Mouse (Mus musculus): ENCODE measurements around the gene Mrps35.

Mrps35 gene

GRCm38 (mm10) chr6:147042291-147043290 is at the start of gene Mrps35:
TSS of gene Mrps35 (plus strand) at chr6:147042764.
- DNase-seq (ENCODE audit: low spot score): peak; percentile 88

GRCm38 (mm10) chr6:146994236-146994635 is 48.3 kb upstream of the Mrps35 start:
- peak; percentile 67 for DNase-seq (ENCODE audit: low spot score)

- DNase-seq (ENCODE audit: low spot score): no peak
Measured at GRCm38 (mm10) chr6:146995391-146995790, 47.2 kb upstream of the Mrps35 start.

- DNase-seq (ENCODE audit: low spot score): no peak
Measured at GRCm38 (mm10) chr6:146995878-146996277, 46.7 kb upstream of the Mrps35 start.

GRCm38 (mm10) chr6:146997006-146997405 is 45.6 kb upstream of the Mrps35 start:
- DNase-seq (ENCODE audit: low spot score): no peak

- no peak for DNase-seq (ENCODE audit: low spot score)
Measured at GRCm38 (mm10) chr6:146998710-146999109, 43.9 kb upstream of the Mrps35 start.

- DNase-seq (ENCODE audit: low spot score): no peak
Measured at GRCm38 (mm10) chr6:146999302-146999701, 43.3 kb upstream of the Mrps35 start.

- no peak for DNase-seq (ENCODE audit: low spot score)
Measured at GRCm38 (mm10) chr6:146999755-147000154, 42.8 kb upstream of the Mrps35 start.

- no peak for DNase-seq (ENCODE audit: low spot score)
Measured at GRCm38 (mm10) chr6:147008148-147008547, 34.4 kb upstream of the Mrps35 start.

GRCm38 (mm10) chr6:147010358-147010757 is 32.2 kb upstream of the Mrps35 start:
- DNase-seq (ENCODE audit: low spot score): no peak

GRCm38 (mm10) chr6:147010811-147011520 is 31.6 kb upstream of the Mrps35 start:
- DNase-seq (ENCODE audit: low spot score): no peak

GRCm38 (mm10) chr6:147011555-147011954 is 31.0 kb upstream of the Mrps35 start:
- DNase-seq (ENCODE audit: low spot score): no peak

GRCm38 (mm10) chr6:147011977-147012376 is 30.6 kb upstream of the Mrps35 start:
- DNase-seq (ENCODE audit: low spot score): no peak

GRCm38 (mm10) chr6:147013546-147013945 is 29.0 kb upstream of the Mrps35 start:
- DNase-seq (ENCODE audit: low spot score): no peak

GRCm38 (mm10) chr6:147017906-147018305 is 24.7 kb upstream of the Mrps35 start:
- DNase-seq (ENCODE audit: low spot score): no peak

- DNase-seq (ENCODE audit: low spot score): no peak
Measured at GRCm38 (mm10) chr6:147018364-147018763, 24.2 kb upstream of the Mrps35 start.

- DNase-seq (ENCODE audit: low spot score): no peak
Measured at GRCm38 (mm10) chr6:147021181-147021580, 21.4 kb upstream of the Mrps35 start.

GRCm38 (mm10) chr6:147022375-147023132 is 20.0 kb upstream of the Mrps35 start:
- no peak for DNase-seq (ENCODE audit: low spot score)

- no peak for DNase-seq (ENCODE audit: low spot score)
Measured at GRCm38 (mm10) chr6:147023133-147023395, 19.5 kb upstream of the Mrps35 start.

GRCm38 (mm10) chr6:147023568-147023967 is 19.0 kb upstream of the Mrps35 start:
- no peak for DNase-seq (ENCODE audit: low spot score)

GRCm38 (mm10) chr6:147024761-147025160 is 17.8 kb upstream of the Mrps35 start:
- no peak for DNase-seq (ENCODE audit: low spot score)

GRCm38 (mm10) chr6:147028396-147028795 is 14.2 kb upstream of the Mrps35 start:
- DNase-seq (ENCODE audit: low spot score): no peak

Data from urinary bladder, postnatal 25 days (tissue).